Mouse (Mus musculus): Measurements from ENCODE around the gene Ilvbl.
"Not testable (repeated sequence)": the region's sequence is repeated elsewhere in the genome, so short reads cannot be mapped to it uniquely, and the experiment has no call there.

Ilvbl gene

GRCm38 (mm10) chr10:78607602-78608001, 33.5 kb downstream of the Ilvbl start:
- Histone ChIP-seq H3K36me3 (ENCODE audit: control insufficient read depth, insufficient read depth, low read length, poor library complexity, severe bottlenecking) (no peaks in the 10 kb centered on the region), H3K27me3 (ENCODE audit: control insufficient read depth, insufficient read depth, low read length, poor library complexity, severe bottlenecking) (no peaks in the 10 kb centered on the region)
- DNase-seq (ENCODE audit: low read depth, low spot score) = no peak

- H3K27me3 ChIP-seq (ENCODE audit: control insufficient read depth, insufficient read depth, low read length, poor library complexity, severe bottlenecking) = no peaks in the 10 kb centered on the region
- H3K36me3 ChIP-seq (ENCODE audit: control insufficient read depth, insufficient read depth, low read length, poor library complexity, severe bottlenecking) = no peaks in the 10 kb centered on the region
- DNase-seq (ENCODE audit: low read depth, low spot score) = no peak
Observed at GRCm38 (mm10) chr10:78617974-78618373, 43.8 kb downstream of the Ilvbl start, which contains the start of gene Olfr1357. Gene Olfr1357 (minus strand): TSS chr10:78618074.

- DNase-seq (ENCODE audit: low read depth, low spot score); H3K27me3 ChIP-seq (ENCODE audit: control insufficient read depth, insufficient read depth, low read length, poor library complexity, severe bottlenecking); H3K36me3 ChIP-seq (ENCODE audit: control insufficient read depth, insufficient read depth, low read length, poor library complexity, severe bottlenecking): not testable (repeated sequence)
Observed at GRCm38 (mm10) chr10:78623143-78623542, 49.0 kb downstream of the Ilvbl start.

GRCm38 (mm10) chr10:78630194-78630593, 56.0 kb downstream of the Ilvbl start:
- Histone ChIP-seq H3K27me3 (ENCODE audit: control insufficient read depth, insufficient read depth, low read length, poor library complexity, severe bottlenecking) (no peaks in the 10 kb centered on the region), H3K36me3 (ENCODE audit: control insufficient read depth, insufficient read depth, low read length, poor library complexity, severe bottlenecking) (no peaks in the 10 kb centered on the region)
- no peak for DNase-seq (ENCODE audit: low read depth, low spot score)

- no peaks in the 10 kb centered on the region for H3K27me3 ChIP-seq (ENCODE audit: control insufficient read depth, insufficient read depth, low read length, poor library complexity, severe bottlenecking)
- peak; percentile 23 for DNase-seq (ENCODE audit: low read depth, low spot score)
Observed at GRCm38 (mm10) chr10:78632311-78632710, 58.2 kb downstream of the Ilvbl start.

More at GRCm38 (mm10) chr10:78632311-78632710, 58.2 kb downstream of the Ilvbl start:
- no peaks in the 10 kb centered on the region for H3K36me3 ChIP-seq (ENCODE audit: control insufficient read depth, insufficient read depth, low read length, poor library complexity, severe bottlenecking)

Measured in splenic B cell, adult 2 months (primary cell).